Mouse (Mus musculus): ENCODE measurements around the gene Atg5. TPM values are rescaled to one million over a fixed set of nuclear protein-coding genes. Genes with fewer than 3 reads are reported as not detected.
A peak's percentile ranks its signal among the peaks of the same experiment; 100 is the strongest.

Gene Atg5
- total RNA-seq, 2 experiments from 2014 or later, result 22.3 to 25.4 TPM

GRCm38 (mm10) chr10:44378403-44378802, 110.2 kb downstream of the Atg5 start:
- intact Hi-C loops (cut with DNase I), result no loop called here
- DNase-seq (ENCODE audit: low spot score in 2 of 2), result no peak

- peak; percentile 59 to 62 for DNase-seq (ENCODE audit: low spot score in 2 of 2)
- intact Hi-C loops (cut with DNase I), result no loop called here
Measured at GRCm38 (mm10) chr10:44380476-44381208, 112.5 kb downstream of the Atg5 start.

GRCm38 (mm10) chr10:44381397-44381796, 113.2 kb downstream of the Atg5 start:
- intact Hi-C loops (cut with DNase I), result no loop called here
- DNase-seq (ENCODE audit: low spot score in 2 of 2), result peak; percentile 21 to 26

GRCm38 (mm10) chr10:44381948-44382347, 113.8 kb downstream of the Atg5 start:
- DNase-seq (ENCODE audit: low spot score in 2 of 2), result no peak
- intact Hi-C loops (cut with DNase I), result no loop called here

DNA sequence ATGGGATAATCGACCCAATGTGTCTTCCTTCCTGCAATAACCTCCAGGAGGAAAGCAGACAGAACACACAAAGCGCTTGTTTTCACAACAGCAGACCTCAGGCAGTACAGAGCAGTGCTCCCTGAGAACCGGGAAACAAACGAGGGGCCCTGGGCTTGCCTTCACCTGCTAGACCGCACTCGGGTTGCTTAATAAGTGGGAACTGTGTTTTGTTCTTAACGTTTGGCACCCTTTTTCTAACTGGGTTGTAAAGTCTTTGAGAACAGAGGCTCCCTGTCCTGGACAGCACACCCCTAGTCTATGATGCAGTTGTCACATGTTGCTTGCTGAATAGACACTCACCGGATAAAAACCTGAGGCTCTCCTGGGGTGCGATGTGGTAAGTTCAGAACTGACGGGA, 115.1 kb downstream of the Atg5 start:
- intact Hi-C loops (cut with DNase I), result no loop called here
- no peak for DNase-seq (ENCODE audit: low spot score in 2 of 2)

GRCm38 (mm10) chr10:44385227-44385626, 117.1 kb downstream of the Atg5 start:
- DNase-seq (ENCODE audit: low spot score in 2 of 2), result no peak
- intact Hi-C loops (cut with DNase I), result no loop called here

GRCm38 (mm10) chr10:44388706-44389233, 120.6 kb downstream of the Atg5 start:
- no peak for DNase-seq (ENCODE audit: low spot score in 2 of 2)
- intact Hi-C loops (cut with DNase I), result no loop called here

- no peak for DNase-seq (ENCODE audit: low spot score in 2 of 2)
- intact Hi-C loops (cut with DNase I), result no loop called here
Measured at GRCm38 (mm10) chr10:44390286-44390685, 122.1 kb downstream of the Atg5 start.

DNA sequence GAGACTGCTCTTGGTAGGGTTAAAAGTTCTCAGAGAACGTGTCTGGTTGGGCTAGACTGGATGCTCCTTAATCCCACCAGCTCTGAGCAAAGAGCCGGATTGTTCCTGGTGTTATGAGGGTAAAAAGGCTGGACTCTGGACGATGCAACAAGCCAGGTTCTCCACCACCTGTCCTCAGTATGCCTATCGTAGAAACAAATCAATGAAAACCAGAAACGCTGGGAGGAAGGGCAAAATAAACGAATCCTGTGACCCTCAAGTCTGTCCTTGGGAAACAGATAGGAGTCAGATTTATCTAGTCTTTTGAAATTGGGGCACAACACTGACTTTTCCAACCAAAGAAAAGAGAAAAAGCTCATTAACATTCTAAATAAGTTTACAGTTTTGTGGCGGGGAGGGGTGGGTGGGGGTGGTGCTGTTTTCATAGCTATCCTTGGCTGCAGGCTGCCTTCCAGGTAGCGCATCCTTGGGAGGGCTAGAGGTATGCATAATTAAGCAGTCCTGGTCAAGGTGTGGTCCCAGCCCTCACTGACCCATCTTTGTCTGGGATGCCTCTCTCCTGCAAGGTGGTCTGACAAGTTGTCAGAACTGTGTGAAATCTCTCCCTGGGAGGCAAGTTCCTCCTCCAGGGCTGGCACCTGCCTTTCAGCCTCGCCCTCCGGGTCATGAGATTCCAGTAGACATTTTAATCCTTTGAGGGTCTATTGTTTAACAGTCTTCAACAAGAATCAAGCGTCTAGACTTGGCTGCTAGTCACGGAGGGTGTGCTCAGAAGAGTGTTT, 123.5 kb downstream of the Atg5 start:
- DNase-seq (ENCODE audit: low spot score in 2 of 2), result no peak
- intact Hi-C loops (cut with DNase I), result no loop called here

GRCm38 (mm10) chr10:44392855-44393254, 124.7 kb downstream of the Atg5 start:
- intact Hi-C loops (cut with DNase I), result no loop called here
- no peak for DNase-seq (ENCODE audit: low spot score in 2 of 2)

- intact Hi-C loops (cut with DNase I), result no loop called here
- DNase-seq (ENCODE audit: low spot score in 2 of 2), result no peak
Measured at GRCm38 (mm10) chr10:44400119-44400518, 132.0 kb downstream of the Atg5 start.

- intact Hi-C loops (cut with DNase I), result no loop called here
- DNase-seq (ENCODE audit: low spot score in 2 of 2), result no peak
Measured at GRCm38 (mm10) chr10:44400602-44401001, 132.4 kb downstream of the Atg5 start.

- no peak for DNase-seq (ENCODE audit: low spot score in 2 of 2)
- intact Hi-C loops (cut with DNase I), result no loop called here
Measured at GRCm38 (mm10) chr10:44401600-44401999, 133.4 kb downstream of the Atg5 start.

DNA sequence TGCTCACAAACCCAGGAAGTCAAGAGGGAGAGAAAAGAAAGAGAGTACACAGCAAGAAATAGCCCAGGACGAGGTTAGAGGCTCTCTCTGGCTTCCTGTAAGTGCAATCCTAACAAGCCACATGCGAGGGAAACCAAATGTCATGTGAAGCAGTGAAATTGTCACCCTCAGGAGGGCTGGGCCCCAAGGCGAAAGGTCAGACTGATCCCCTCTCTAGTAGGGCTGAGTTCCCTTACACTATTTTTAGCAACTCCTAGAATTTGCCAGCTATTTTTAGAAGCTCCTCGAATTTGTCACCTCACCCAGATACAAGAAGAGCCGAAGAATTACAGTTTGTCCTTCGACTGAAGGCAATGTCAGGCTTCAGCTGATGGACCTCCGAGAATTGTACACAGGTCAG, 135.3 kb downstream of the Atg5 start:
- no peak for DNase-seq (ENCODE audit: low spot score in 2 of 2)
- intact Hi-C loops (cut with DNase I), result no loop called here

DNA sequence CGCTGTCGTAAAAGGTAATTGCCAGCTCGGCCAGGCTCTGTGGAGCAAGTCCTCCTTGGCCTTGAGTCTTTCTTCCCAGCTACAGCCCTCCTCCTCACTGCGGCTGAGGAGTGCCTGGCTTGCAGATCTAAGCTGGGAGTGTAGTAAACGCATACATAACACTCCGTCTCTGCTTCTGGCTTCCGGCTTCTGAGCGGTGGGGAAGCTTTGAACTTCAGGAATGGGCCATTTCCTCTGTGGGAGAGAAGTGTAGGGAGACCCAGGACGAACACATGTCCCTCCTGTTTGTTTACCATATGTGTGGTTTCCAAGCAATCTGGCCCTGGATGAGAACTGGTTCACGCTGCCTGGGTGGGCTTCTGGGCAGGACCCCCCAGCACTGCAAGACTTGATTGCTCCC, 140.9 kb downstream of the Atg5 start:
- intact Hi-C loops (cut with DNase I), result no loop called here
- DNase-seq (ENCODE audit: low spot score in 2 of 2), result no peak

DNA sequence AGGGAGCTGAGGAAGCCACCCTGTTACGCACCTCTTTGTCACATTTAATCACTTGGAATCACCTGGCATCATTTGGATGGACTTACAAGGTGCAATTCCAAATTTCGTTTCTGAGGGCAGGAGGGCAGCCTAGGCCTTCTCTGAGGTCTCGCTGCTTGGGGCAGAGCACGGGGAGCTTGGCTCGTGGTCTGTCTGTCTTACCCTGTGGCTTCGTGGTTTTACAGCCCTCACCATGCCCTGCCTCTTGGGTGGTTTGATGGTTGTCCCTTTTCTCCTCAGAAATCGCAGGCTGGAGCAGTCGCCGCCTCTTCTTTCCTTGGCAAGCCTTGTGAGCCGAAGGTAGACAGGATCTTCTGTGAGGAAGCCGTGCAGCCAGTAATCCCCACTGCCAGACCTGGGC, 141.8 kb downstream of the Atg5 start:
- intact Hi-C loops (cut with DNase I), result no loop called here
- DNase-seq (ENCODE audit: low spot score in 2 of 2), result no peak

Small RNAs within 50 kb of the gene (microRNA-seq; reads per million reads assigned to microRNA genes)
- not detected for gene Mir1929

Other genes starting within 250 kb of the Atg5 start
- under 1 TPM; 0.27 to 0.86 TPM for gene Crybg1, start 119.5 kb upstream of the Atg5 start, total RNA-seq (2021)

All from left cerebral cortex, postnatal 36 days (tissue).